Mouse (Mus musculus) liver, adult 2 months (tissue): ENCODE results near the gene Rab30. TPM values are rescaled to one million over a fixed set of nuclear protein-coding genes. Genes with fewer than 3 reads are reported as not detected.
"Not testable (repeated sequence)": the region's sequence is repeated elsewhere in the genome, so short reads cannot be mapped to it uniquely, and the experiment has no call there.

Source experiments
- DNase-seq: peaks from one replicate; pipeline ENCODE4 v3.0.0-alpha.2; 2011; ENCODE audit warnings: low read depth, low spot score; ENCODE audit errors: extremely low read depth
- H3K27ac ChIP-seq: fragments of 200-500 bp; replicated peaks from 2 replicates; pipeline ENCODE4 v1.5.1; 2012; ENCODE audit warnings: low read depth, mild to moderate bottlenecking, control low read depth, inconsistent platforms, low read length; ENCODE audit not compliant: insufficient read depth
- H3K27me3 ChIP-seq: fragments of 200-500 bp; 2 replicates; pipeline ENCODE4 v1.6.1; 2012; ENCODE audit warnings: mild to moderate bottlenecking, moderate library complexity, low read length, inconsistent platforms; ENCODE audit not compliant: control insufficient read depth, insufficient read depth
- H3K36me3 ChIP-seq: fragments of 200-500 bp; 2 replicates; pipeline ENCODE4 v1.6.1; 2012; ENCODE audit warnings: low read length, inconsistent platforms; ENCODE audit not compliant: control insufficient read depth, insufficient read depth
- H3K4me1 ChIP-seq: fragments of 200-500 bp; 2 replicates; pipeline ENCODE4 v1.6.1; 2011; ENCODE audit warnings: low read length; ENCODE audit not compliant: control insufficient read depth, insufficient read depth
- H3K4me3 ChIP-seq: fragments of 200-500 bp; 2 replicates; pipeline ENCODE4 v1.5.1; 2011; ENCODE audit warnings: low read depth, mild to moderate bottlenecking, control low read depth, low read length, moderate library complexity; ENCODE audit not compliant: insufficient read depth
- H3K79me2 ChIP-seq: fragments of 200-500 bp; 2 replicates; pipeline ENCODE4 v1.6.1; 2012; ENCODE audit warnings: inconsistent platforms, mild to moderate bottlenecking, low read length, moderate library complexity; ENCODE audit not compliant: control insufficient read depth, insufficient read depth
- H3K9ac ChIP-seq: fragments of 200-500 bp; 2 replicates; pipeline ENCODE4 v1.6.1; 2012; ENCODE audit warnings: low read depth, mild to moderate bottlenecking, control low read depth, inconsistent platforms, low read length
- CTCF ChIP-seq: fragments of 200-500 bp; IDR thresholded peaks from 2 replicates; pipeline ENCODE4 v1.5.1; 2011; ENCODE audit warnings: low read depth, low read length, control low read depth
- POLR2A ChIP-seq: fragments of 200-500 bp; IDR thresholded peaks from 2 replicates; pipeline ENCODE4 v1.6.1; 2011; ENCODE audit warnings: low read length, control low read depth; ENCODE audit not compliant: insufficient read depth; ENCODE audit errors: extremely low read depth
- WGBS: fragments of 180-500 bp; shearing (Covaris S2); methylation state at CpG from one replicate; pipeline ENCODE4 v1.1.7; 2018; 5-methylcytosine and 5-hydroxymethylcytosine counted together
- polyA plus RNA-seq: library from polyadenylated mRNA; depleted of rRNA; stranded (reverse); fragments of >200 nt; gene quantifications from 2 replicates; pipeline ENCODE4 v1.2.3, GENCODE M21; 2012
- total RNA-seq: library from RNA; depleted of rRNA; stranded (reverse); fragments of >200 nt; gene quantifications from 2 replicates; pipeline ENCODE4 v1.2.3, GENCODE M21; 2014

Gene Rab30
- total and polyA plus RNA-seq, 2 experiments = 2.9 to 12.1 TPM

GRCm38 (mm10) chr7:92760651-92761050, 19.2 kb downstream of the Rab30 start:
- Histone ChIP-seq H3K9ac (no peak overlapping the region), H3K79me2 (no peaks in the 10 kb centered on the region; the same call in 1 of the 2 replicates), H3K27me3 (no peaks in the 10 kb centered on the region), H3K36me3 (no peaks in the 10 kb centered on the region), H3K4me3 (no peak overlapping the region), H3K27ac (no peak overlapping the region), H3K4me1 (peaks cover 6% of the 10 kb centered on the region; the same call in 1 of the 2 replicates)
- 67% methylated on average over 6 of the region's 6 CpGs for WGBS
- DNase-seq = peak; percentile 58
- TF ChIP-seq POLR2A (no peak), CTCF (no peak)

- no peak overlapping the region for H3K9ac ChIP-seq
- H3K36me3 ChIP-seq = no peaks in the 10 kb centered on the region
- no peak overlapping the region for H3K27ac ChIP-seq
- TF ChIP-seq CTCF (no peak), POLR2A (no peak)
- DNase-seq = peak; percentile 68
- WGBS = 28% methylated on average over 9 of the region's 9 CpGs
- H3K4me1 ChIP-seq = peaks cover 6% of the 10 kb centered on the region; the same call in 1 of the 2 replicates
- no peak overlapping the region for H3K4me3 ChIP-seq
- H3K79me2 ChIP-seq = no peaks in the 10 kb centered on the region; the same call in 1 of the 2 replicates
- no peaks in the 10 kb centered on the region for H3K27me3 ChIP-seq
Measured at GRCm38 (mm10) chr7:92761161-92761560, 19.8 kb downstream of the Rab30 start.

GRCm38 (mm10) chr7:92765426-92765825, 24.0 kb downstream of the Rab30 start:
- no peaks in the 10 kb centered on the region for H3K36me3 ChIP-seq
- WGBS = 81% methylated on average over 9 of the region's 9 CpGs
- no peak for DNase-seq
- no peak overlapping the region for H3K9ac ChIP-seq
- H3K27ac ChIP-seq = no peak overlapping the region
- H3K79me2 ChIP-seq = peaks cover 2% of the 10 kb centered on the region; the same call in 1 of the 2 replicates
- TF ChIP-seq POLR2A (no peak), CTCF (no peak)
- H3K4me3 ChIP-seq = no peak overlapping the region
- peaks cover 11% of the 10 kb centered on the region for H3K4me1 ChIP-seq
- H3K27me3 ChIP-seq = no peaks in the 10 kb centered on the region

- Histone ChIP-seq H3K27me3 (no peaks in the 10 kb centered on the region), H3K79me2 (peaks cover 2% of the 10 kb centered on the region; the same call in 1 of the 2 replicates), H3K27ac (no peak overlapping the region), H3K36me3 (no peaks in the 10 kb centered on the region), H3K9ac (no peak overlapping the region), H3K4me1 (peaks cover 5% of the 10 kb centered on the region), H3K4me3 (no peak overlapping the region)
- 77% methylated on average over 9 of the region's 9 CpGs for WGBS
- no peak for TF ChIP-seq CTCF
- DNase-seq = no peak
Measured at GRCm38 (mm10) chr7:92766096-92767090, 25.0 kb downstream of the Rab30 start.

GRCm38 (mm10) chr7:92768116-92768515, 26.7 kb downstream of the Rab30 start:
- not testable (repeated sequence) for H3K27ac ChIP-seq, H3K4me3 ChIP-seq, H3K79me2 ChIP-seq, H3K36me3 ChIP-seq, H3K27me3 ChIP-seq, DNase-seq, H3K4me1 ChIP-seq, H3K9ac ChIP-seq
- 92% methylated on average over 12 of the region's 12 CpGs for WGBS

- Histone ChIP-seq H3K79me2 (peaks cover 2% of the 10 kb centered on the region; the same call in 1 of the 2 replicates), H3K36me3 (no peaks in the 10 kb centered on the region), H3K4me1 (peaks cover 5% of the 10 kb centered on the region), H3K4me3 (no peak overlapping the region), H3K27ac (no peak overlapping the region), H3K27me3 (no peaks in the 10 kb centered on the region), H3K9ac (no peak overlapping the region)
- TF ChIP-seq POLR2A (no peak), CTCF (no peak)
- DNase-seq = no peak
- WGBS = 61% methylated on average over 7 of the region's 7 CpGs
Measured at GRCm38 (mm10) chr7:92768859-92769258, 27.5 kb downstream of the Rab30 start.
